In the genomic region with DNA sequence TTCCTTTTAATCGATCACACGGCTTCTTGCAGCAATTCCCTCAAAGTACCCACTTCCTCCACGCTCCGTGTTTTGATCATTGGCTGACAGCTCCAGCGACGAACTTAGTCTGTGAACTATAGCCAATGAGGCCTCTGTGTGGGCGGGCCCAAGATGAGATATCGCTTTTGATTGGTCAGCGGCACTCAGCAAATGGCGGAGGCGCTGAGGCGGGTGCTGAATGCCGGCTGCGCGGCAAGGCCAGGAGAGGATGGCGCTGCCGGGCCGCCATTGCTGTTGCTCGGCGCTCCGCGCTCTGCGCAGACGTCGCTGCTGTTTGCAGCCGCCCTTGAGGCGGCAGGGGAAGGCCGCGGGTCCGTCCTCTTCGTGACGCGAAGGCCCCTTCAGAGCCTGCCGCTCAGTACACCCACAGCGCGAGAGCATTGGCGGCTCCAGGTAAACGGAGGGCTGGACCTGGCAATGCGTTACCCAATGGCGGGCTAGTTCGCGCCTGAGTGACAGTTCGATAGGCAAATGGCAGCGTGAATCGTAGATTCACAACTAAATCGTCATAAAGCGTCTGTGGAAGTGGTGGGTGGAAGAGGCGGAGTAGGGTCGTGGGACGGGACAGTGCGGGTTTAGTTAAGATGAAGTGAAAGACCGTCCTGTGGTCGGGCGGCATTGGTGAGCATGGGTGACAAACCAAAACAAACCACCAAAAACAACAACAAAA, we compare ENCODE assay signal across 8 mouse cellular contexts. TPM values are rescaled to one million over a fixed set of nuclear protein-coding genes. Genes with fewer than 3 reads are reported as not detected.
DNase-seq lines count a peak whose midpoint lies in the region; ATAC-seq lines count a peak whose summit lies in the region.

Gene Swsap1 (plus strand): TSS at position 186 of the 712 bp plus-strand sequence.

- peak within 1 kb of the TSS; percentile 65 for H3K4me2 ChIP-seq in hindbrain, embryonic 15.5 days

- H3K4me3 ChIP-seq in hindbrain, embryonic 15.5 days, result peak within 1 kb of the TSS; percentile 77

- peak; percentile 98 for ATAC-seq in hindbrain, embryonic 15.5 days (ENCODE audit: low FRiP score, low read depth)

- H3K4me1 ChIP-seq in hindbrain, embryonic 15.5 days (replicated peaks), result peaks cover 28% of the 10 kb centered on the region

- DNase-seq in T-cell, adult 2 months (ENCODE audit: low spot score), result peak; percentile 98
- peak; percentile 98 to 100 for DNase-seq in cerebellum, postnatal 36 days
- peak; percentile 100 for DNase-seq in frontal cortex, postnatal 36 days (ENCODE audit: low spot score in 2 of 2)
- peak; percentile 99 for DNase-seq in left cerebral cortex, adult 11 months (ENCODE audit: low spot score)
- peak; percentile 98 to 99 for DNase-seq in lung, postnatal 4 days
- peak; percentile 97 for DNase-seq in retina, postnatal 7 days (ENCODE audit: low read depth, low spot score)
- DNase-seq in urinary bladder, adult 2 months (ENCODE audit: low spot score), result peak; percentile 98

- WGBS in hindbrain, embryonic 15.5 days, result under 1% methylated on average over 50 of the region's 54 CpGs

- H3K36me3 ChIP-seq in hindbrain, embryonic 15.5 days, result no peaks in the 10 kb centered on the region

- peaks cover 19% of the 10 kb centered on the region for H3K27me3 ChIP-seq in hindbrain, embryonic 15.5 days

- H3K9ac ChIP-seq in hindbrain, embryonic 15.5 days, result peak within 1 kb of the TSS; percentile 84

- H3K27ac ChIP-seq in hindbrain, embryonic 15.5 days (replicated peaks), result peak within 1 kb of the TSS; percentile 99

- H3K9me3 ChIP-seq in hindbrain, embryonic 15.5 days, result no peaks in the 10 kb centered on the region

RNA-seq across cellular contexts. Expression of gene Swsap1, which starts in this region (rescaled TPM):
- polyA plus RNA-seq in hindbrain, embryonic 15.5 days (2015; fragmentation: Nextera tagmentation; extraction: Ambion mirVana), result 9.1 and 9.3 TPM in 2 replicates
- polyA plus RNA-seq in urinary bladder, adult 2 months (2012; rRNA removed), result 4.6 and 6.4 TPM in 2 replicates

Comparison
In these comparisons a context has a peak if more than half of its experiments do, and no peak if none do; other contexts are left out.
1. Peak in every context shown above with its lines: DNase-seq, ATAC-seq, H3K4me3 ChIP-seq and H3K27ac ChIP-seq.